Mouse (Mus musculus) neural tube, embryonic 11.5 days (tissue): ENCODE measurements at regions not wholly inside any gene's neighbourhood (a gene's known extent, or its start where the extent isn't known, plus 50 kb on each side); places are given as distances from the start of the nearest gene placed in this dataset.

Experiments
- ATAC-seq: fragments of 200-750 bp; cut with Nextera tagmentation; 2 replicates; pipeline ENCODE4 v1.8.0; 2017; ENCODE audit warnings: moderate number of reproducible peaks, mild to moderate bottlenecking, moderate TSS enrichment, moderate library complexity; ENCODE audit not compliant: insufficient read depth, low FRiP score, low TSS enrichment
- DNase-seq: peaks from one replicate; pipeline ENCODE4 v3.0.0-alpha.2; 2015; ENCODE audit warnings: low spot score
- H3K27ac ChIP-seq: fragments of 300-500 bp; sonication (generic); 2 replicates; pipeline ENCODE4 v1.5.1; 2014; ENCODE audit warnings: low read depth, mild to moderate bottlenecking, low read length
- H3K27me3 ChIP-seq: fragments of 300-500 bp; sonication (generic); 2 replicates; pipeline ENCODE4 v1.6.1; 2014; ENCODE audit warnings: mild to moderate bottlenecking, low read length, mixed read lengths; ENCODE audit not compliant: control insufficient read depth, insufficient read depth
- H3K36me3 ChIP-seq: fragments of 300-500 bp; sonication (generic); 2 replicates; pipeline ENCODE4 v1.6.1; 2014; ENCODE audit warnings: mild to moderate bottlenecking, low read length, moderate library complexity, mixed read lengths; ENCODE audit not compliant: control insufficient read depth, insufficient read depth
- H3K4me1 ChIP-seq: fragments of 300-500 bp; sonication (generic); 2 replicates; pipeline ENCODE4 v1.6.1; 2014; ENCODE audit warnings: low read length, mixed read lengths; ENCODE audit not compliant: control insufficient read depth, insufficient read depth
- H3K4me2 ChIP-seq: fragments of 300-500 bp; sonication (generic); 2 replicates; pipeline ENCODE4 v1.6.1; 2014; ENCODE audit warnings: low read depth, mild to moderate bottlenecking, moderate library complexity
- H3K4me3 ChIP-seq: fragments of 300-500 bp; sonication (generic); 2 replicates; pipeline ENCODE4 v1.5.1; 2014; ENCODE audit warnings: low read depth, low read length
- H3K9ac ChIP-seq: fragments of 300-500 bp; sonication (generic); 2 replicates; pipeline ENCODE4 v1.6.1; 2014; ENCODE audit warnings: mild to moderate bottlenecking, low read length
- H3K9me3 ChIP-seq: fragments of 300-500 bp; sonication (generic); 2 replicates; pipeline ENCODE4 v1.6.1; 2016; ENCODE audit warnings: low read length; ENCODE audit not compliant: control insufficient read depth
- WGBS: fragments of 180-500 bp; shearing (Covaris S2); extraction: QIAGEN DNeasy Blood & Tissue Kit; methylation state at CpG from one replicate; pipeline ENCODE4 v1.1.7; 2014; 5-methylcytosine and 5-hydroxymethylcytosine counted together

DNA sequence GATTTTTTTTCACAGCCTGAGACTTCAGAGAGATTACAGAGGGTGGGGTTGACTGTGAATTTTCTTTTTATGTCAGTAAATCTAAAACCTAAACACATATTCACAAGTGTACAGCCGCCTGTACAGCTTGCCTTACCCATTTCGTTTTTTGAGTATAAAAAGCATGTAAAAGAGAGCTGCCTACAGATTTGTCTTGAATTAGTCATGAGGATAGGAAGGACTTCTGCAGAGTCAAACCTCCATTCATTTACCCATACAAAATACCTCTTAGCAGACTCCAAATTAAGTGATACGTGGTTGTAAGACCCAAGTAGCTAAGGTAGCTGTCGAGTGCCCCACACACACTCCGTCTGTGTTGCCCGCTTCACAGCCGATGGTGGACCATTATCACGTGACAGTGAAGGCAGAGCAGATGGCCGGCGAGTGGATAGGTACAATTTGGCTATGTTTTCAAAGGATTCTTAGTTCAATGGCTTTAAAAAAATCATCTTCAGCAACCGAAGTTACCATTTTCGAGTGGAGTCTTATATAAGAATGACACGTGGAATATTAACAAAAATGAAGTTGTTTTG is 591.3 kb downstream of the Ptprc start:
- ATAC-seq (no peak), DNase-seq (no peak)
- H3K27ac ChIP-seq = no peak overlapping the region
- WGBS = 90% methylated on average over 13 of the region's 13 CpGs
- no peaks in the 10 kb centered on the region for H3K9me3 ChIP-seq
- H3K4me3 ChIP-seq = no peak overlapping the region
- H3K9ac ChIP-seq = no peak overlapping the region
- H3K4me2 ChIP-seq = no peak overlapping the region
- no peaks in the 10 kb centered on the region for H3K36me3 ChIP-seq
- no peaks in the 10 kb centered on the region for H3K27me3 ChIP-seq
- H3K4me1 ChIP-seq = no peaks in the 10 kb centered on the region

- WGBS = 80% methylated on average over 1 of the region's 1 CpGs
- Histone ChIP-seq H3K4me1 (no peaks in the 10 kb centered on the region), H3K27ac (no peak overlapping the region), H3K9me3 (no peaks in the 10 kb centered on the region), H3K9ac (no peak overlapping the region), H3K4me2 (no peak overlapping the region), H3K4me3 (no peak overlapping the region), H3K27me3 (no peaks in the 10 kb centered on the region), H3K36me3 (no peaks in the 10 kb centered on the region)
- DNase-seq = no peak
- ATAC-seq = no peak
These were observed 597.9 kb downstream of the Ptprc start for GRCm38 (mm10) chr1:137577639-137578038.

- Histone ChIP-seq H3K27ac (no peak overlapping the region), H3K36me3 (no peaks in the 10 kb centered on the region), H3K4me1 (no peaks in the 10 kb centered on the region), H3K9me3 (no peaks in the 10 kb centered on the region), H3K9ac (no peak overlapping the region), H3K4me2 (no peak overlapping the region), H3K4me3 (no peak overlapping the region), H3K27me3 (no peaks in the 10 kb centered on the region)
- WGBS = 88% methylated on average over 9 of the region's 9 CpGs
- DNase-seq = no peak
- ATAC-seq = no peak
These were observed 599.3 kb downstream of the Ptprc start for GRCm38 (mm10) chr1:137576174-137576573.

- Histone ChIP-seq H3K4me2 (no peak overlapping the region), H3K27ac (no peak overlapping the region), H3K27me3 (no peaks in the 10 kb centered on the region), H3K4me1 (no peaks in the 10 kb centered on the region), H3K9me3 (no peaks in the 10 kb centered on the region), H3K4me3 (no peak overlapping the region), H3K9ac (no peak overlapping the region), H3K36me3 (no peaks in the 10 kb centered on the region)
- no peak for DNase-seq
- no peak for ATAC-seq
These were observed 600.1 kb downstream of the Ptprc start for GRCm38 (mm10) chr1:137575380-137575779.

DNA sequence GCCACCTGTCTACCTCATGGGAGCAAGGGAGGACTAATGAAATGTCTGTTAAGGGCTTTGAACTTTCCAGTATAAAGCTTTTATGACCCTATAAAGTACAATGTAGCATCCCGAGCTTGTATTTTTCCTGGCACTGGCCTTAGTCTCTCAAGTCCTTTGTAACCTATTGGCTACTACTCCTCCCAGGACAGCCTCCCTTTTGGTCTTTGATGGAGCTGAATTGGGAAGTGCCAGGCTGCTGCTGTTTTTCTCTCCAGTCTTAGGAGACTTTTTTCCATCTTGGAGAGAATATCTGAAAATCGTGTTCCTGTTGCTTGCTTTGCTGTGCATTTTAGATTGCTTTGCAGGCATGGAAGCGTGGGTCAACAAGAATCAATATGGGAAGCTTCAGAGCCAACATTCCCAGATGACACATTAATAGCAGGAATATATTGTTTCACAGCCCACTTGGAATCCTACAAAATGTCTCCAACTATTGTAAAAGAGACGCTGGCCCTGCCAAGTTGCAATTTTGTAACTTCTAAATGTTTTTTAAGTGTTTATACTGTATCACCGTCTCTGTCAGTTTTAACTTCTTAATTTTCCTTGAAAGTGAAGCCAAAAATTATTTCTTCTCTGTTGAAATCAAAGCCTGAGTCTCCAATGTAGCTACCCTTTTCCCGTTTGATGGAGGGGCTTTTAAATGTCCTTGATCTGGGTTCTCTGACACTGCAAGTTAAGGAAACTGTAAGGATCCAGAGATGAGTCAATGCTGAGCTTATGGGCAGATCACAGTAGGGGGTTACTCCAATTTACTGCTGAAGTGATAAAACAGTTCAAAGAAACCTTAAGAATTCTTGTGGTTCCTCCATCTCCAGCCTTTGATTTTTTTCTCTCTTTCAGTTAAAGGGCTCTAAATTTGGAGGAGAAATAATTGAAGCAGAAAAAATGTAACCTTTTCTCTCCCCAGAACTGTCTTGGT is 603.3 kb downstream of the Ptprc start:
- H3K9me3 ChIP-seq = no peaks in the 10 kb centered on the region
- DNase-seq = no peak
- WGBS = 60% methylated on average over 6 of the region's 6 CpGs
- no peaks in the 10 kb centered on the region for H3K27me3 ChIP-seq
- ATAC-seq = no peak
- H3K27ac ChIP-seq = no peak overlapping the region
- H3K4me3 ChIP-seq = no peak overlapping the region
- H3K36me3 ChIP-seq = no peaks in the 10 kb centered on the region
- H3K9ac ChIP-seq = no peak overlapping the region
- no peak overlapping the region for H3K4me2 ChIP-seq
- H3K4me1 ChIP-seq = no peaks in the 10 kb centered on the region

GRCm38 (mm10) chr1:137571190-137571904 is 604.2 kb downstream of the Ptprc start:
- DNase-seq = no peak
- H3K4me3 ChIP-seq = no peak overlapping the region
- WGBS = 63% methylated on average over 4 of the region's 4 CpGs

GRCm38 (mm10) chr1:137567526-137567925 is 607.3 kb upstream of the Nr5a2 start:
- no peak overlapping the region for H3K4me3 ChIP-seq
- no peak overlapping the region for H3K4me2 ChIP-seq
- DNase-seq (no peak), ATAC-seq (no peak)
- H3K9ac ChIP-seq = no peak overlapping the region
- H3K27me3 ChIP-seq = no peaks in the 10 kb centered on the region
- WGBS = 88% methylated on average over 1 of the region's 1 CpGs
- no peaks in the 10 kb centered on the region for H3K9me3 ChIP-seq
- no peaks in the 10 kb centered on the region for H3K4me1 ChIP-seq
- H3K36me3 ChIP-seq = no peaks in the 10 kb centered on the region
- no peak overlapping the region for H3K27ac ChIP-seq

More at GRCm38 (mm10) chr1:137571190-137571904, 604.2 kb downstream of the Ptprc start:
- Histone ChIP-seq H3K27ac (no peak overlapping the region), H3K4me1 (no peaks in the 10 kb centered on the region), H3K27me3 (no peaks in the 10 kb centered on the region), H3K9me3 (no peaks in the 10 kb centered on the region), H3K9ac (no peak overlapping the region), H3K36me3 (no peaks in the 10 kb centered on the region), H3K4me2 (no peak overlapping the region)
- no peak for ATAC-seq

GRCm38 (mm10) chr1:137565573-137566048 is 605.4 kb upstream of the Nr5a2 start:
- Histone ChIP-seq H3K27ac (no peak overlapping the region), H3K4me1 (no peaks in the 10 kb centered on the region), H3K27me3 (no peaks in the 10 kb centered on the region), H3K9ac (no peak overlapping the region), H3K36me3 (no peaks in the 10 kb centered on the region), H3K9me3 (no peaks in the 10 kb centered on the region), H3K4me2 (no peak overlapping the region), H3K4me3 (no peak overlapping the region)
- 90% methylated on average over 4 of the region's 4 CpGs for WGBS
- ATAC-seq = no peak
- DNase-seq = no peak
